Mouse (Mus musculus): ENCODE data around the gene Dnlz. TPM values are rescaled to one million over a fixed set of nuclear protein-coding genes. Genes with fewer than 3 reads are reported as not detected.

Dnlz gene
- polyA plus RNA-seq, 1 experiment from 2014 or later = 32.1 TPM

DNA sequence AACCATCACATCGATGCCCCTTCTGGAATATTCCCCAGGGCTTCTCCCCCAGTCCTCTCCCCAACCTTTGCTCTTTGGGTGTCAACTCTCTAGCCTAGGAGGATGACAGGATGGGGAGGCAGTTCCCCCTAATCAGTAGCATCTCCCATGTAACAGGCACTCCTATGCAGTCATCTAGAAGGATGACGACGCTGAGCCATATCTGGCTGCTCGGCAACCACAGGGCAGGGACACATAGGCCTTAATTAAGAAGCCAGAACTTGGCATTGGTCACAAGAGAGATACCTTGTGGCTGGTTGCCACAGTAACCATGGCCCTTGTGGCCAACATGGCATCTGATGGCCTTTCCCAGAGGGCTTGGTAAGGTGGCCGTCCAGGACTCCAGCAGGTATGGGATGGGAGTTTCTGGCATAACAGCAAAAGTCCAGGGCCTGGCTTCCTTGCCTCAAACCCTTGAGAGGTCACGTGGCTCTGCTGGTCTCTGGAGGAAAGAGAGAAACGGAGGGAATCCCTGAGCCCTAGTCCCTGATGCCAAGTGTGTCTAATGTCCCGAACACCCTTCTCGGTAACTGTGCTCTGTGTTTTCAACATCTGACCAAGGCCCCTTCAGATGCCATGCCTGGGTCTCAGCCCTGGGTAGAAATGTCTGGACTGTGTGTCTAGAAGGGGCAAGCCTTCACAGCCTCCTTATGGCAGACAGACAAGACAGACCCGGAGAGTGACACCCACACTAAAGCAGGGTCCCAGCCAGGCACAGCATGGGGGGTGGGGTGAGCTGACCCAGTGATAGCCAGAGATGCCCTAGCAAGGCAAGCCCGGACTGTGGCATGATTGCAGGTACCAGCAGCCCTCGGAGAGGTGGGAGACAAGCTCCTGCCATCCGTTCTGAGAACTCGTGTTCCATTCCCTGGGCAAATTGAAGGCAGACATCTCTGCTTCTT, 31.4 kb downstream of the Dnlz start:
- H3K4me1 ChIP-seq (ENCODE audit: insufficient read depth) = peaks cover 15% of the 10 kb centered on the region
- DNase-seq = no peak
- ATAC-seq (ENCODE audit: insufficient read depth) = no peak
- H3K9me3 ChIP-seq (ENCODE audit: low read depth, low read length) = no peaks in the 10 kb centered on the region
- no peak for TF ChIP-seq CTCF (IDR thresholded peaks at IDR 0.05; ENCODE audit: low read depth)
- H3K27me3 ChIP-seq (ENCODE audit: insufficient read depth, low read length) = no peaks in the 10 kb centered on the region
- H3K4me3 ChIP-seq (ENCODE audit: low read depth, low read length) = no peak overlapping the region
- no peak overlapping the region for H3K27ac ChIP-seq (ENCODE audit: low read depth)
- 84% methylated on average over 14 of the region's 14 CpGs for WGBS
- no peak overlapping the region for H3K9ac ChIP-seq
- peaks cover 54% of the 10 kb centered on the region for H3K36me3 ChIP-seq (ENCODE audit: insufficient read depth)
- no peak overlapping the region for H3K4me2 ChIP-seq

DNA sequence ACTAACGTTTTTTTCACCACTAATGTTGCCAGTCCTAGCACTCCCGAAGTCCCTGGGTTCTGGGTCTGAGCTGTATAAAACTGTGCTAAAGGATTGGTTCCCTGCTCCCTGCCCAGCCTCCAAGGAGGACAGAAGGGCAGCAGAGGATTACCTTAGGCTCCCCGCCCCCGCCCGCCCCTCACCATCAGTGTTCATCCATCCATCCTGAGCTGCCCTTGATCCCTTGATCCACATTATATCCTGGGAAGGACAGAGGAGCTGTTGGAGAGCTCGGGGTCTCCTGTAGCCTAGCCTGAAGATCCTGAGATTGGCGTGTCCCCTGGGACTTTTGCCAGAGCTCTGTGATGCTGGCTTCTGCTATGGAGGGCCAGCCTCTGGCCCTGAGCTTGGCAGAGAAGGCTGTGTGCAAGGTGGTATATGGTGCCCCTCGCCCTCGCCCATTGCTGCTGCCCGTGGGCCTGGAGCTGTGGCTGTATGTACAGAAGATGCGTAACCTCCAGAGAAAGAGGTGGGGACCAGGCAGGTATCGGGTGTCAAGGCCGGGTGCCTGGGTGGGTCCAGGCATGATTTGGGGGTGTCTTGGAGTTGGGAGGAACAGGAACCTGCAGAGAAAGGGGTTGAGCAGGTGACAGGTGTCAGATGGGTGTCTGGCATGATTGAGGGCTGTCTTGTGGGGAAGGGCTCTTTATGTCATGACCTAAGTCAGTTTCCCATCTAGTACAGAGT, 32.2 kb downstream of the Dnlz start:
- DNase-seq (no peak), ATAC-seq (ENCODE audit: insufficient read depth) (no peak)
- H3K9me3 ChIP-seq (ENCODE audit: low read depth, low read length) = no peaks in the 10 kb centered on the region
- no peak overlapping the region for H3K27ac ChIP-seq (ENCODE audit: low read depth)
- H3K4me2 ChIP-seq = no peak overlapping the region
- peaks cover 46% of the 10 kb centered on the region for H3K36me3 ChIP-seq (ENCODE audit: insufficient read depth)
- no peak for TF ChIP-seq CTCF (IDR thresholded peaks at IDR 0.05; ENCODE audit: low read depth)
- WGBS = 85% methylated on average over 13 of the region's 13 CpGs
- H3K4me1 ChIP-seq (ENCODE audit: insufficient read depth) = peaks cover 20% of the 10 kb centered on the region
- H3K9ac ChIP-seq = no peak overlapping the region
- no peaks in the 10 kb centered on the region for H3K27me3 ChIP-seq (ENCODE audit: insufficient read depth, low read length)
- H3K4me3 ChIP-seq (ENCODE audit: low read depth, low read length) = no peak overlapping the region

DNA sequence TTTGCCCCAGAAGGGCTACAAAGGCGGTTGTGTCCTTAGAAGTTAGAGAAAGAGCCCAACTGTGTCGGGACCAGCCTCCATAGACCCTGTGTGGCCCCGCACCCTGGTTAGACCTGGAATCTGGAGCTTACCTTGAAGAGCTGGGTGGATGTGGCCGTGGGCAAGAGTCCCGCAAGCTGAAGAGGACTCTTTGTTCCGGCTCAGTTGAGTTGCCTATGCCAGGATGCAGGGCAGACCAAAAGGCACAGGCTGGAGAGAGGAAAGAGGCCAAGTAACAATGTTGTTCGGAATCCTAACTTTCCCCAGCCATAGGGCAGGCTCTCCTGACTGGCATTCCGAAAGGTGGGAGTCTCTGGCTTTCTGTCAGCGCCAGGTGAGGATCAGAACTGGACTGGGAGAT, 32.8 kb downstream of the Dnlz start:
- no peak overlapping the region for H3K27ac ChIP-seq (ENCODE audit: low read depth)
- 86% methylated on average over 9 of the region's 9 CpGs for WGBS
- H3K4me1 ChIP-seq (ENCODE audit: insufficient read depth) = peaks cover 23% of the 10 kb centered on the region
- no peak overlapping the region for H3K4me2 ChIP-seq
- H3K9me3 ChIP-seq (ENCODE audit: low read depth, low read length) = no peaks in the 10 kb centered on the region
- DNase-seq (no peak), ATAC-seq (ENCODE audit: insufficient read depth) (no peak)
- TF ChIP-seq CTCF (IDR thresholded peaks at IDR 0.05; ENCODE audit: low read depth) = no peak
- H3K4me3 ChIP-seq (ENCODE audit: low read depth, low read length) = no peak overlapping the region
- no peak overlapping the region for H3K9ac ChIP-seq
- H3K27me3 ChIP-seq (ENCODE audit: insufficient read depth, low read length) = no peaks in the 10 kb centered on the region
- H3K36me3 ChIP-seq (ENCODE audit: insufficient read depth) = peaks cover 40% of the 10 kb centered on the region

DNA sequence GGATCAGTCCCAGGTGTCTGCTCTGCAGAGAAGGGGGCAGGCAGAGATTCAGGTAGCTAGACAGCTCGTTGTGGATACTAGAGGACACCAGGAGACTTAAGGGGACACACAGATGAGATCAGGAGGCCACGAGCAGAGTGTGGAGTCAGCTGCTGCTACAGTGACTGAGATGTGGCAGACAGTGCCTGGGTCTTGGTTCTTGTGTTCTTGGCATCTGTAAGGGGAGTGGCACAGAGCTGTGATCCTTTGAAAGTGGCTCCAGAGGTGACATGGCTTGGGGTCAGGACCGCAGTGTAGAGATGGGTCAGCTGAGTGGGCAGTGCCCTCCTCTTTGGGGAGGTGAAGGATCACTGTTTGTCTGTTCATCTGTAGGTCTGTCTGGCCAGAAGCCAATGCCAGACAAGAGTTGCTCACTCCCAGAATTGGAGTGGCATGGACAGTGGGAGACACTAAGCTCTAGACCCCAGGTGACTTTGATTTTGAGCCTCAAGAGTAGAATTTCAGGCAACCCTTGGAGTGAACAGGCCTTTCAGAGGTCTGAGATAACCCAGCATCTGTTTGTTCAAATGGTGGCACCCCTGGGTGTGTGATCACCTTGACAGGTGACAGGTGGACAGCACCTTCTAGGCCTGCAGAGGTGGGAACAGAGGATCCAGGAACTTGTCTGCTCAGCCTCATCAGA, 33.8 kb downstream of the Dnlz start:
- no peak for DNase-seq
- no peaks in the 10 kb centered on the region for H3K27me3 ChIP-seq (ENCODE audit: insufficient read depth, low read length)
- H3K9me3 ChIP-seq (ENCODE audit: low read depth, low read length) = no peaks in the 10 kb centered on the region
- no peak for TF ChIP-seq CTCF (IDR thresholded peaks at IDR 0.05; ENCODE audit: low read depth)
- H3K4me2 ChIP-seq = peak overlapping the region; percentile 92
- ATAC-seq (ENCODE audit: insufficient read depth) = no peak
- peaks cover 31% of the 10 kb centered on the region for H3K36me3 ChIP-seq (ENCODE audit: insufficient read depth)
- peaks cover 29% of the 10 kb centered on the region for H3K4me1 ChIP-seq (ENCODE audit: insufficient read depth)
- peak overlapping the region; percentile 92 for H3K9ac ChIP-seq
- no peak overlapping the region for H3K27ac ChIP-seq (ENCODE audit: low read depth)
- H3K4me3 ChIP-seq (ENCODE audit: low read depth, low read length) = no peak overlapping the region
- WGBS = 77% methylated on average over 3 of the region's 3 CpGs

DNA sequence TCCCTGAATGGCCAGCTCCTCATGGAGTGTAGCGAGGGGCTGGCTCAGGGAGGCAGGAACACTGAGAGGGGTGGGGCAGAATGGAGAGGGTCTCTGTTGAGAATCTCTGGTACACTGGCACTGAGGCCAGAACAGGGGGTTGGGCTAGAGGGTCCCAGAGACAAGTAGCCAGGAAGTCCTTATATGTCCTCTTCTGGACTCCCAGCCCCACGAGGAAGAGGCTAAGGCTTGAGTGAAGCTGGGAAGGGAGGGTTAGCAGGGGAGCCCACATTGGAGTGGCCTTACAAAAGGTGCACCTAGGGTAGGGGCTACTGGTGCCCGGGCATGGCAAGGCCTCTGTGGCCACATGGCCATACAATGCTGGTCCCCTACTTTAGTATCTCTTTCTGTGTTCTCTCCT, 34.5 kb downstream of the Dnlz start:
- peaks cover 34% of the 10 kb centered on the region for H3K4me1 ChIP-seq (ENCODE audit: insufficient read depth)
- no peaks in the 10 kb centered on the region for H3K27me3 ChIP-seq (ENCODE audit: insufficient read depth, low read length)
- WGBS = 42% methylated on average over 3 of the region's 3 CpGs
- H3K4me2 ChIP-seq = peak overlapping the region; percentile 92
- H3K27ac ChIP-seq (ENCODE audit: low read depth) = peak overlapping the region; percentile 99; the same call in 1 of the 2 replicates
- peak overlapping the region; percentile 92 for H3K9ac ChIP-seq
- peak overlapping the region; percentile 87 for H3K4me3 ChIP-seq (ENCODE audit: low read depth, low read length)
- H3K9me3 ChIP-seq (ENCODE audit: low read depth, low read length) = no peaks in the 10 kb centered on the region
- ATAC-seq (ENCODE audit: insufficient read depth) = no peak
- no peak for DNase-seq
- H3K36me3 ChIP-seq (ENCODE audit: insufficient read depth) = peaks cover 23% of the 10 kb centered on the region
- TF ChIP-seq CTCF (IDR thresholded peaks at IDR 0.05; ENCODE audit: low read depth) = no peak

DNA sequence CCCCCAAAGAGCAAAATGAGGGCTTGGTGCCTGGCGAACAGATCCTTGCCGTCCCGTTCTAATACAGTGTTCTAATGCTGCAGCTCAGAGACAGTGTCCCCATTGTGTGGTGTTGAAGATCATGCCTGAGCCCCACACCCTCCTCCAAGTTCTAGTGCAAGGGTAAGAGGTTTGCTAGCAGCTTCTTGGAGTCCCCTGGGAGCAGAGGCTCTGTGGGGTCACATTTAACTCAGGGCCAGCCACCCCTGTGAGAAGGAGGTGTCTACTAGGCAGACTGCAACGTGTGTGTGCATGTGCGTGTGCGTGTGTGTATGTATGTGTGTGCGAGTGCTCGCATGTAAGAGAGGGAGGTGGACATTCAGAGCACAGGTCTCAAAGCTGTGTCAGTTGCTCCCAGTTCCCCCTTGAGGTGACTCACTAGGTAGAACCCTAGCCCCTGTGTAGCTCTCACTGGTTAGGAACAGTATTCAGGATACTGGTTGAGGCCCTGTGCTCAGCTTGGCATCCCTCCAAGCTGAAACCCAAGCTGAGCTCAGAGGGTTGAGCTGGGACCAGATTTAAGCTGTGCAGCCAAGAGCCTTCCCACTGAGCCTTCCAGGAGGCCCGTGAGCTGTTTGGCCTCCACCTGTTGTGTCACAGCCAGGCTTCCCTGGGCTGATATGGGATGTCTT, 35.2 kb downstream of the Dnlz start:
- Histone ChIP-seq H3K9me3 (ENCODE audit: low read depth, low read length) (no peaks in the 10 kb centered on the region), H3K9ac (peak overlapping the region; percentile 92), H3K27ac (ENCODE audit: low read depth) (peak overlapping the region; percentile 99), H3K27me3 (ENCODE audit: insufficient read depth, low read length) (no peaks in the 10 kb centered on the region), H3K36me3 (ENCODE audit: insufficient read depth) (peaks cover 17% of the 10 kb centered on the region; the same call in 1 of the 2 replicates), H3K4me3 (ENCODE audit: low read depth, low read length) (peak overlapping the region; percentile 87), H3K4me2 (peak overlapping the region; percentile 92), H3K4me1 (ENCODE audit: insufficient read depth) (peaks cover 34% of the 10 kb centered on the region)
- TF ChIP-seq CTCF (IDR thresholded peaks at IDR 0.05; ENCODE audit: low read depth) = no peak
- WGBS = 24% methylated on average over 9 of the region's 9 CpGs
- DNase-seq (peak; percentile 85), ATAC-seq (ENCODE audit: insufficient read depth) (no peak)

Data from lung, embryonic 14.5 days (tissue).